Mouse (Mus musculus): Measurements from ENCODE around the gene Gm45521.

Gm45521 gene

DNA sequence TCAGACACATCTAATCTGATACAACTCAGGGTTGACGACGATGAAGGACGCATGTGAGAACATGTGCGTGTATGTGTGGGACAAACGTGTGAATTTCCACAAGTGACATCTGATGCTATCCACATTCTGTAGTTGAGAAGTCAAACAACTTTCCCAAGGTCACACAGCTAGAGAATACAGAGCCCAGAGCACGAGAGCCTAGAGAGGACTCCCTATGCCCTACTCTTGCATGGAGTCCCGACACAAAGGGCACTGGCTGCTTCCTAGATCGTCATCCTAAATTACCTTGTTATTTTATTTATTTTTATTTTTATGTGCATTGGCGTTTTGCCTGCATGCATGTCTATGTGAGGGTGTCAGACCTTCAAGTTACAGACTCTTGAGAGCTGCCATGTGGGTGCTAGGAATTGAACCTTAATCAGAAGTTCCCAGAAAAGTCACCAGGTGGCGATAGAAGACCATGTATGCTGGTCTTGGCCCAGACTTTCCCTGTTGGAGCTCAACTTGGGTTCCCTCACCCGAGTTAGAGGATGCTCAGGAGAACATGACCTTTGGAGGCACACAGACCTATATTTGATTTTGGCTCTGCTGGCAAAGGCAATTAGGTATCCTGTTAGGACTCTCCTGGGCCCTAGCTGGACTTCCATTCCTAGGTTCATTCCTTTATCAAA, 7.3 kb downstream of the Gm45521 start:
- H3K36me3 ChIP-seq (ENCODE audit: control insufficient read depth, insufficient read depth, low read length, poor library complexity, severe bottlenecking), result no peaks in the 10 kb centered on the region
- DNase-seq (ENCODE audit: low read depth, low spot score), result peak; percentile 85
- no peaks in the 10 kb centered on the region for H3K27me3 ChIP-seq (ENCODE audit: control insufficient read depth, insufficient read depth, low read length, poor library complexity, severe bottlenecking)

DNA sequence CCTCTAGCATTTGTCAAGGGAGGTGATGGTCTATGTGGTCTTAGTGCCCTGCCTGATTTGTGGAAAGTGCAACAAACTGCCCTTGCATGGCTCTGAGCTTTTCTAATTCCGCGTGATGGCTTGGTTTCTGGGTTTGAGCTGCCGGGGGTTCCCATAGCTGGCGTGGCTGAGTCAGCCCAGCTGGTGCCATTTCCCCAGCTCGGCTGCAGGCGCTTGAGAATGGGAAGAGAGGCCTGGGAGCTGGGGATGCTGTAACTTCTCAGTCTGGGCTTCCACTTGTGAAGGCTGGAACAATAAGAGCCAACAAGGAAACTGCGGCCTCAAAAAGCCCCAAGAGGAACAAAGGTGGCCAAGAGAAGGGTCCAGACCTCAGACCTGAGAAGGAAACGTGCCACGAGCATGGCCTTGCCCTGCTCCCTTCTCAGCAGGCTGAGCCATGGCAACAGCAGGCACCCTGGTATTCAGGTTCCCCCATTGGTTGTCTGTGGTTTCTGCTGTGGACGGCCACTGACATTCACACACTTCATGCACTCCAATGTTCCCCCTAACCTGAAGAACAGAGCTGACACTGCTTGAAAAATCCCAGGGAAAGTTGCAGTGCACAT, 14.9 kb downstream of the Gm45521 start:
- no peaks in the 10 kb centered on the region; the same call in 1 of the 2 replicates for H3K36me3 ChIP-seq (ENCODE audit: control insufficient read depth, insufficient read depth, low read length, poor library complexity, severe bottlenecking)
- DNase-seq (ENCODE audit: low read depth, low spot score), result no peak
- no peaks in the 10 kb centered on the region for H3K27me3 ChIP-seq (ENCODE audit: control insufficient read depth, insufficient read depth, low read length, poor library complexity, severe bottlenecking)

DNA sequence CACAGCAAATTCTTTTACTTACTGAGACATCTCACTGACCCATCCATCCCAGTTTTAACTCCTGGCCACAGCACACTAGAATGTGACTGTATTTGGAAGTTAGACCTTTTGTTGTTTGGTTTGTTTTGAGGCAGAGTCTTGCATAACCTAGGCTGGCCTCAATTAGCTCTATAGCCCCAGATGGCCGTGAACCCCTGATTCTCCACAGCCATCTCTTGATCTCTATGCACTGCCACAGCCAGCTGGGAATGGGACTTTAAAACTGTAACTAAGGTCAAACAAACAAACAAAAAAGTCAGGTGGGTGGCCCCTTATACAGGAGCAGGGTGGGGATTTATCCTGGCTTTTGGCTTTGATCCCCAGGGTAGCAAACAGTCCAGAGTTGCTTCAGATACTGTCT, 17.6 kb downstream of the Gm45521 start:
- no peaks in the 10 kb centered on the region for H3K27me3 ChIP-seq (ENCODE audit: control insufficient read depth, insufficient read depth, low read length, poor library complexity, severe bottlenecking)
- no peak for DNase-seq (ENCODE audit: low read depth, low spot score)

DNA sequence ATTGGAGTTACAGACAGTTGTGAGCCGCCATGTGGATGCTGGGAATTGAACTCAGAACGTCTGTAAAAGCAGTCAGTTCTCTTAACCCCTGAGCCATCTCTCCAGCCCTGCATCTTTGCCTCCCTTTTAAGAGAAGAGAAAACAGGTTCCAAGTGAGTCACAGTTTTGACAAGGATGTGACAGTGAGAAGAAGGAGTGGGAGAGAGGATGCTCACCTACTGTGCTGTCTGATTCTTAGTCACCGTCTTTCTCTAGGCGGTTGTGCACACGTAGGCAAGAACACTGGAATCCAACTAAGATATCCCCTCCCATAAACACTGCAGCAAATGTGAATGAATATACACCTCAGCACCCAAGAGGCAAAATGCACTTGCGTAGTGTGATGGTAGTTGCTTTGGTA, 18.1 kb downstream of the Gm45521 start:
- Histone ChIP-seq H3K36me3 (ENCODE audit: control insufficient read depth, insufficient read depth, low read length, poor library complexity, severe bottlenecking) (no peaks in the 10 kb centered on the region; the same call in 1 of the 2 replicates), H3K27me3 (ENCODE audit: control insufficient read depth, insufficient read depth, low read length, poor library complexity, severe bottlenecking) (no peaks in the 10 kb centered on the region)
- no peak for DNase-seq (ENCODE audit: low read depth, low spot score)

More for the DNA sequence above, 17.6 kb downstream of the Gm45521 start:
- H3K36me3 ChIP-seq (ENCODE audit: control insufficient read depth, insufficient read depth, low read length, poor library complexity, severe bottlenecking), result no peaks in the 10 kb centered on the region; the same call in 1 of the 2 replicates

DNA sequence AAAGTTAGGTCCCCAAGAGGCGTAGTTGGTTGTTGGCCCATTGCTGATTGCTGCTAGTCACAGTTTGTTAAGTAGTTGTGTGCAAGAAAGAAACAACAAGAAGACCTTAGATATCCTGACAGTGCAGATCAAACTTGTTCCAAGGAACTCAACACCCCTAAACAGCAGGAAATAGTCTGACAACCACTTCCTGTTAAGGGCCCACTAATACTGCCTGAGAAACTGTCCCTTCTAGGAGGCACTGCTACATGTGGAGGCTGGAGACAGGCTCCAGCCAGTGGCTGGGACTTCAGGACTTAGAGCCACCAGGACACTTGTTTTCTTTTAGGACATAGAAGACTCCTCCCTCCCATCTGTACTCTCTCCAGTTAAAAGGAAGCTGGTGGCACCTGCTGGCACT, 20.4 kb downstream of the Gm45521 start:
- no peaks in the 10 kb centered on the region; the same call in 1 of the 2 replicates for H3K36me3 ChIP-seq (ENCODE audit: control insufficient read depth, insufficient read depth, low read length, poor library complexity, severe bottlenecking)
- no peaks in the 10 kb centered on the region for H3K27me3 ChIP-seq (ENCODE audit: control insufficient read depth, insufficient read depth, low read length, poor library complexity, severe bottlenecking)
- DNase-seq (ENCODE audit: low read depth, low spot score), result no peak

DNA sequence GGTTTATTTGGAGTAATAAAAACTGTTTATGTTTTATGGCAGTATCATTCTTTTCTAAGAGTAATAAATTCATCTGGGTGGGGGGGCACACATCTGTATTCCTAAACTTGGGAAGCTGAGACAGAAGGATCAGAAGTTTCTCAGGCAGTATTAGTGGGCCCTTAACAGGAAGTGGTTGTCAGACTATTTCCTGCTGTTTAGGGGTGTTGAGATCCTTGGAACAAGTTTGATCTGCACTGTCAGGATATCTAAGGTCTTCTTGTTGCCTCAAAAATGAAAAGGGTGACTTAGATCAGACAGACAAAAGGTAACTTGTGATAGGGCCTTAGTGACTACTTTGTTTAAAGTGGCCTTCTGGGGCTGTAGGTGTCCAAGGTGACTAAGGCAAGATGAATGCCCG, 21.1 kb downstream of the Gm45521 start:
- DNase-seq (ENCODE audit: low read depth, low spot score), result no peak
- Histone ChIP-seq H3K27me3 (ENCODE audit: control insufficient read depth, insufficient read depth, low read length, poor library complexity, severe bottlenecking) (no peaks in the 10 kb centered on the region), H3K36me3 (ENCODE audit: control insufficient read depth, insufficient read depth, low read length, poor library complexity, severe bottlenecking) (no peaks in the 10 kb centered on the region; the same call in 1 of the 2 replicates)

DNA sequence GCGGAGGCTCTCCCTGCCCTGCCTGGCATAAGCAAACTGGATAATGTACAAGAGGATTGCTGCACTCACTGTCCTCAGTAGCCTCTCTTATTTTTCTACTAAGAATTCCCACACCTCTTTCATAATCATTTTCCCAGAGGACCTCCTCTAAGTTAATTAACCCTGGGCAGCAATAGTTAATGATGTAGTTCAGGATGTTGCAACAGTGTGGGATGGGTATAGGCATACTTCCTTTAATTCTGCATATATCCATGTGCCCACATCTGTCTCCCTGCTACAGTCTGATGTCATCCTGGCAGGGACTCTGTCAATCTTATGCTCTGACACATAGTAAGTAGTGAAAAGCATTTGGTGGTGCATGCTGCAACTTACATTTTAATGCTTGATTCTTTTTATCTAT, 24.1 kb downstream of the Gm45521 start:
- Histone ChIP-seq H3K27me3 (ENCODE audit: control insufficient read depth, insufficient read depth, low read length, poor library complexity, severe bottlenecking) (no peaks in the 10 kb centered on the region), H3K36me3 (ENCODE audit: control insufficient read depth, insufficient read depth, low read length, poor library complexity, severe bottlenecking) (no peaks in the 10 kb centered on the region)
- no peak for DNase-seq (ENCODE audit: low read depth, low spot score)

DNA sequence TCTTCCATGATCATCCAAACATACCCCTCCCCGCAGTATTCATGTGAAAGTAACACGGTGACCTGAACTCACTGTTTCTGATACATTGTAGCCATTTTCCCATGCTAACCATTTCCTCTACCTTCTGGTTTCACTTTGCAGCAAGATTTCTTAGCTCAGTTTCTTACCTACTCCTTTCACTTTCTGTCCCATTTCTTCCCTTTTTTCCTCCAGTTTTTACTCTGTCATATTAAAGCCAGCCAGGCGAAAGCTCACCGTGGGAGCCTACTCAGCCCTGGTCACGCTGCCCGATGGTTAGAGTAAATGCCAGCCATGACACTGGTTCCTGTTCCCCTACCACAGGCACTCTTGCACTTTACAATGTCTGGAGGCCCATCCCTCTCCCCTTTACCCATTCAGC, 29.8 kb downstream of the Gm45521 start:
- H3K36me3 ChIP-seq (ENCODE audit: control insufficient read depth, insufficient read depth, low read length, poor library complexity, severe bottlenecking), result no peaks in the 10 kb centered on the region
- DNase-seq (ENCODE audit: low read depth, low spot score), result peak; percentile 58
- no peaks in the 10 kb centered on the region for H3K27me3 ChIP-seq (ENCODE audit: control insufficient read depth, insufficient read depth, low read length, poor library complexity, severe bottlenecking)

DNA sequence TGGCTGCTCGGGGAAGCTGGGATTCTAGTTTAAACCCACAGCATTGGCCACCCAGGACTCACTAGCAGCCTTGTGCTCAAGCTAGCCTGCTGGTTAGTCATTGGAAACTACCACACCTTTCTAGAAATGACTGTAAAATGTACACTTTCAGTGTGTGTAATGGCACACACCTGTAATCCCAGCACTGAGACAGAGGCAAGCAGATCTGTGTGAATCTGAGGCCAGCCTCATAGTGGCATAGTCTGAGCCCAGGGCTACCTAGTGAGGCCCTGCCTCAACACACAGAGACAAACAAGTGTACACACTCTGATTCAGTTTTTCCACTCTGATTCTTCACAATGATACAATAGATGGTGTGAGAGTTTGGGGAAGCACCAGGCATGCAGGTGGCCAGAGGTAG, 32.3 kb downstream of the Gm45521 start:
- no peaks in the 10 kb centered on the region for H3K36me3 ChIP-seq (ENCODE audit: control insufficient read depth, insufficient read depth, low read length, poor library complexity, severe bottlenecking)
- DNase-seq (ENCODE audit: low read depth, low spot score), result peak; percentile 47
- H3K27me3 ChIP-seq (ENCODE audit: control insufficient read depth, insufficient read depth, low read length, poor library complexity, severe bottlenecking), result no peaks in the 10 kb centered on the region

DNA sequence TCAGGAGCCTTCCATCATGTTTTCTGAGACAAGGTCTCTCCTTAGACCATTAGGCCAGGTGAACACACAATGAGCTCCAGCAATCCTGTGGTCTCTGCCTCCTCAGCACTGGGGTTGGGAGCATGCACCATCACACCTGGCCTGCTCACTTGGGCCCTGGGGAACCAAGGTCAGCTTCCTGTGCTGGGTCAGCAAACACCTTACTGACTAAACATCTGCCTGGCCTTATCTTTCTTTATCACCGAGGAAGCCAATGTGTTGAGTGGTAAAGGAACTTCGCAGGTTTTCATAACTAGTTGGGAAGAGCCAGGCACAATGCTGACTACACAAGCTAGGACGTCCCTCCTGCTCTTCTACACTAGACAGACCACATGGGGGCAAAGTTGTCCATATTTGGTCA, 32.9 kb downstream of the Gm45521 start:
- Histone ChIP-seq H3K27me3 (ENCODE audit: control insufficient read depth, insufficient read depth, low read length, poor library complexity, severe bottlenecking) (no peaks in the 10 kb centered on the region), H3K36me3 (ENCODE audit: control insufficient read depth, insufficient read depth, low read length, poor library complexity, severe bottlenecking) (no peaks in the 10 kb centered on the region)
- DNase-seq (ENCODE audit: low read depth, low spot score), result no peak

DNA sequence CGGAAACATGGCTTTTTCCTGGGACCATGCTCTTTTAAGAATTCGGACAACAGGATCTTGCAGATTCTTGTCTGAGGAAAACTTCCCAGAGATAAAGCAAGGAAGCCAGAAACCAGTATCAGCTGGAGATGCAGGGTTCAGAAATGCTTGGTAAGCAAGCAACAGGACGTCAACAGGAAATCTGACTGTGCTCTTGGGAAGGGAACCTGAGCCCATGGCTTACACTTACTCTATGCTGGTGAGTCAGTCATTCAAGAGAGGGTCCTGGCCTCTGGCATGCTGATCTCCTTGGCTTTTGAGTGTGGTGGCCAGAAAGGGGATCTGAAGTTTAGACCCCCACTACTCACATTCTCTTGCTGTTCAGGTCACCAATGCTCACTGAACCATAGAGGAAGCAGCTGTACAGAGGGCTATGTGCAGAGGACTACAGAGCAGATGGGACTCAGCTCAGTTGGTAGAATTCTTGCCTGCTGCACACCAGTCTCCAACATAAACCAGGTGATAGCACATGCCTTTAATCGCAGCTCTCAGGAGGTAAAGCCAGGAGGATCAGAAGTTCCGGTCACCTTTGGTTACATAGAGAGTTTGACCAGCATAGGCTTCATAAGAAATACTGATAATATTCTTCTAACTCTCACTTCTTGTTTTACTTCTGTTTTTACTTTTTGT, 34.2 kb downstream of the Gm45521 start:
- Histone ChIP-seq H3K27me3 (ENCODE audit: control insufficient read depth, insufficient read depth, low read length, poor library complexity, severe bottlenecking) (no peaks in the 10 kb centered on the region), H3K36me3 (ENCODE audit: control insufficient read depth, insufficient read depth, low read length, poor library complexity, severe bottlenecking) (no peaks in the 10 kb centered on the region)
- DNase-seq (ENCODE audit: low read depth, low spot score), result no peak

DNA sequence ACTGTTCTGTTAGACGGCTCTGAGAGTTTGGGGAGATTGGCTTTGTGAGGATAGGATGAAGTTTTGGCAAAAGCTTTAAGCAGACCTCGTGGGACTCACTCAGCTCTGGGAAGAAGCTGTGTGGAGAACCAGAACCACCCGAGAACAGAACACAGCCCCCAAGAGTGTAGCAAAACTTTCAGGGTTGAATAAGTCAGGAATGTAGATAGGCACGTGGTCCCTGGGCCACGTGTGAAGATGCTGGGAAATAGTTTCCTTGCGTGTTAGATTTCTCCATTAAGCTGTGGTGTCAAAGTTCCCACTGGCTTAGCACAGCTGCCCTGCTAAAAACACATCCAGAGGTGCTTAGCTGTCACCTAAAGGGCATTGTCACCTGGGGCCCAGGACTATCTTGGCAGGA, 35.1 kb downstream of the Gm45521 start:
- no peak for DNase-seq (ENCODE audit: low read depth, low spot score)
- no peaks in the 10 kb centered on the region for H3K36me3 ChIP-seq (ENCODE audit: control insufficient read depth, insufficient read depth, low read length, poor library complexity, severe bottlenecking)
- H3K27me3 ChIP-seq (ENCODE audit: control insufficient read depth, insufficient read depth, low read length, poor library complexity, severe bottlenecking), result no peaks in the 10 kb centered on the region

DNA sequence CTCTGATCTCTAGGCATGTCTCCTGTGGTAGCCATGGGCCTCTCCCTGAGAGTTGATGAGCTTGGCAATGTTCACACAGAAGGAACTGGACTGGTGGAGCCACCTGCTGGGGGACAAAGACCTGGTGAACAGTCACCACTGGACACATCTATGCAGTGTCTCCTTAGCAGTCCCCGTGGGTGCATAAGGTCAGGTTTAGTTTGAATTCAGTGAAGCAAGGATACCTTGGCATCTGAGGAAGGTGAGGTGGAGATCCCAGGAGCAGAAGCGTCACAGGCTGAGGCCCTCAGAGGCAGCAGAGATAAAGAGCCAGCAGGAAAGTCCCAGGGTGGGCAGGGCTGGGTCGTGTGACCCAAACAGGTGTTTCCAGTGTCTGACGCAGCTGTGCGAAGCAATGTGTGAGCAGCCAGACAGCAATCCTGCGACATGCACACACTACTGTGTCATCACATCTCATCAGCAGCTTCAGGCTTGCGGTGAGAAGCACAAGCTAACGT, 37.2 kb downstream of the Gm45521 start, which contains the start of gene Dnase1l3:
Gene Dnase1l3 (minus strand): TSS at position 303 of the 497 bp plus-strand sequence.
- no peaks in the 10 kb centered on the region for H3K36me3 ChIP-seq (ENCODE audit: control insufficient read depth, insufficient read depth, low read length, poor library complexity, severe bottlenecking)
- no peaks in the 10 kb centered on the region for H3K27me3 ChIP-seq (ENCODE audit: control insufficient read depth, insufficient read depth, low read length, poor library complexity, severe bottlenecking)
- DNase-seq (ENCODE audit: low read depth, low spot score), result peak; percentile 87

DNA sequence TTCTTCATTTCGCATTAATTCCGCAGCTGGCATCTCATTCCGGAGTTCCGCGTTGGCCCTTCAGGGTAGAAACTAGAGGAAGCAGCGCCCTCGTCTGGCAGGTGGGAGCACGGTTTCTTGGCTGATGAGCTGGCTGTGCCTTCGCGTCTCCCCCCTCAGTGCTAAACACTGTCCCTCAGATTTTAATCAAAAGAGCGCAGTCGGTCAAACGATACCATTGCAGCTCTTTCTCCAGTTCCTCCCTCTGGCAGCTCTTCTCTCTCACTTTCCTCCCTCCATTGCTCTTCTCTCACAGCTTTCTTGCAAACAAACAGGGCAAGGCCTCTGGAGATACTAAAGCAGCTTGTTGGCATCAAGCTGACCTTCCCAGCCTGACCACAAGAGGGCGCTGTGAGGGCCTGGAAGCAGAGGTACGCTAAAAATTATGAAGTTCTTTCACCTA, 40.2 kb downstream of the Gm45521 start:
- peak; percentile 95 for DNase-seq (ENCODE audit: low read depth, low spot score)
- no peaks in the 10 kb centered on the region for H3K36me3 ChIP-seq (ENCODE audit: control insufficient read depth, insufficient read depth, low read length, poor library complexity, severe bottlenecking)
- H3K27me3 ChIP-seq (ENCODE audit: control insufficient read depth, insufficient read depth, low read length, poor library complexity, severe bottlenecking), result no peaks in the 10 kb centered on the region

DNA sequence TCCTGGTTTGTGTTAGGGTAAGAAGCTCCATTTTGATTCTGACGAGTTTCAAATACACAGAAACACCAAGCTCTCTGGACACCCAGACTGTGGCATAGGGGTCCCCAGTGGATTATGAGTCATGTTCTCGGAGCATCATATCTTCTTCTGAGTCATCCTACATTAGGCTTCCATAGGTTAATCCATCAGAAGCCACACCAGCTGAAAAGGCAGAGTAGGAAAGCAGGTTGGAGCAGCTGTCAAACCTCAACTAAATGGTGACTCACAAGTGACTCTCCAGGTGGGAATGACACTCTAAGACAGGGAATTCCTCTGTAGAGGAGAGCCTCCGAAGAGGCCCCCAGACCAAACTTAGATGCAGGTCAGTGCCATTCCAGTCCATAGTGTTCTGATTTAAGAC, 41.9 kb downstream of the Gm45521 start:
- no peak for DNase-seq (ENCODE audit: low read depth, low spot score)
- H3K36me3 ChIP-seq (ENCODE audit: control insufficient read depth, insufficient read depth, low read length, poor library complexity, severe bottlenecking), result no peaks in the 10 kb centered on the region
- H3K27me3 ChIP-seq (ENCODE audit: control insufficient read depth, insufficient read depth, low read length, poor library complexity, severe bottlenecking), result no peaks in the 10 kb centered on the region

All from splenic B cell, adult 2 months (primary cell).